Mouse (Mus musculus): Measurements from ENCODE around the gene Olfr273.

GRCm38 (mm10) chr4:52864156-52864555, 5.1 kb upstream of the Olfr273 start:
- TF ChIP-seq CTCF (IDR thresholded peaks at IDR 0.05; ENCODE audit: low read depth) (no peak), EP300 (optimal IDR thresholded peaks at IDR 0.05) (no peak)
